ENCODE assay signal across 8 mouse cellular contexts in the genomic region with DNA sequence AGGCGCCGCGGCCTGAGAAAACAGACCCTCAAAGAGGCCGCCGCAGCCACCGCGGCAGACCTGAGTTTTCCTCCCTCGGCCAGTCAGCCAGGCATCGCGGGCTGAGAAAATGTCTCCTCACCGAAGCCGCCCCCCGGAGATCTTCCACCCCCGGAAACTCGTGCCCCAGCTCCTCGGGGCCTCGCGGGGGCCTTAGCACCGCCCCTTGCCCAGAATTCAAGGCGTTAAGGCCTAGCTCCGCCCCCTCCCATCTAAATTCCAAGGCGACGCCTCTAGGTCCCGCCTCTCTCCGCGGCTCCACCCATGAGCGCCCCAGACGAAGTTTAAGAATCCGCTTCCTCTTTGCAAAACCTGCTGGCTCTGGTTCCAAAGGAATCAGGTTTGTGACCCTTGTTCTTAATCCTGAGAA. TPM values are rescaled to one million over a fixed set of nuclear protein-coding genes. Genes with fewer than 3 reads are reported as not detected.
A peak's percentile ranks its signal among the peaks of the same experiment; 100 is the strongest.
DNase-seq lines count a peak whose midpoint lies in the region; ATAC-seq and TF ChIP-seq lines count a peak whose summit lies in the region.

A gene (minus strand): TSS at position 195 of the 409 bp plus-strand sequence.

- peak within 1 kb of the TSS; percentile 100 for H3K27ac ChIP-seq in ES-E14 (ENCODE audit: insufficient read depth, low read depth, low read length, poor library complexity, severe bottlenecking)
- peak within 1 kb of the TSS; percentile 93 for H3K27ac ChIP-seq in forebrain, embryonic 14.5 days (ENCODE audit: low read depth, low read length)
- H3K27ac ChIP-seq in lung, embryonic 14.5 days (ENCODE audit: low read depth), result peak within 1 kb of the TSS; percentile 99
- peak within 1 kb of the TSS; percentile 86 for H3K27ac ChIP-seq in olfactory bulb, adult 2 months (ENCODE audit: insufficient read depth, low read depth, low read length)
- peak within 1 kb of the TSS; percentile 96 for H3K27ac ChIP-seq in thymus, adult 2 months (ENCODE audit: control insufficient read depth, insufficient read depth, low read length)

- no peaks in the 10 kb centered on the region for H3K4me1 ChIP-seq in ES-E14 (ENCODE audit: control insufficient read depth in 2 of 2, insufficient read depth in 2 of 2, low read length in 2 of 2, poor library complexity in 1 of 2)
- H3K4me1 ChIP-seq in forebrain, embryonic 14.5 days (ENCODE audit: control insufficient read depth, insufficient read depth, low read length), result no peaks in the 10 kb centered on the region
- no peaks in the 10 kb centered on the region for H3K4me1 ChIP-seq in lung, embryonic 14.5 days (ENCODE audit: insufficient read depth)
- 0 out of 2 replicates have a peak, but pooled peaks cover 3% of the 10 kb centered on the region for H3K4me1 ChIP-seq in olfactory bulb, adult 2 months (ENCODE audit: control insufficient read depth, insufficient read depth, low read length)
- peaks cover 7% of the 10 kb centered on the region for H3K4me1 ChIP-seq in thymus, adult 2 months (replicated peaks; ENCODE audit: control insufficient read depth, insufficient read depth, low read length)

- H3K27me3 ChIP-seq in forebrain, embryonic 14.5 days (replicated peaks; ENCODE audit: control insufficient read depth, insufficient read depth, low read length), result no peaks in the 10 kb centered on the region
- H3K27me3 ChIP-seq in lung, embryonic 14.5 days (ENCODE audit: insufficient read depth, low read length), result no peaks in the 10 kb centered on the region
- no peaks in the 10 kb centered on the region for H3K27me3 ChIP-seq in thymus, adult 2 months (ENCODE audit: control insufficient read depth, insufficient read depth, low read length)

- intact Hi-C loops in heart, postnatal 14 days (cut with DNase I), result loop anchor here (5.0 kb wide), 1 partner anchor 109 kb away; no protein-coding TSS in a partner anchor

- 27% methylated on average over 29 of the region's 29 CpGs for WGBS in forebrain, embryonic 14.5 days
- WGBS in lung, embryonic 14.5 days, result 11% methylated on average over 24 of the region's 29 CpGs
- 7% methylated on average over 29 of the region's 29 CpGs for WGBS in olfactory bulb, adult 2 months
- 1% methylated on average over 24 of the region's 29 CpGs for WGBS in thymus, adult 2 months

- TF ChIP-seq POLR2A in olfactory bulb, adult 2 months (IDR thresholded peaks at IDR 0.05; ENCODE audit: insufficient read depth, low read depth, low read length), result peak; percentile 72
- 0 out of 2 replicates have a peak, but pooled peaks have one; percentile 54 for TF ChIP-seq POLR2A in thymus, adult 2 months (IDR thresholded peaks at IDR 0.05; ENCODE audit: control insufficient read depth, extremely low read depth, insufficient read depth, low read length, poor library complexity)

- in situ Hi-C loops in ES-E14 (cut with MboI; ENCODE audit: low sequenced_read_pairs in 2 of 2, unreplicated experiment in 2 of 2), result loop anchor here in 1 of 2 experiments (10.0 kb wide), 1 partner anchor 116 kb away; a partner anchor contains a TSS

- TF ChIP-seq CTCF in lung, embryonic 14.5 days (IDR thresholded peaks at IDR 0.05; ENCODE audit: low read depth), result no peak
- no peak for TF ChIP-seq CTCF in olfactory bulb, adult 2 months (IDR thresholded peaks at IDR 0.05; ENCODE audit: insufficient read depth, low read depth, low read length)
- no peak for TF ChIP-seq CTCF in thymus, adult 2 months (IDR thresholded peaks at IDR 0.05; ENCODE audit: borderline replicate concordance, control insufficient read depth, extremely low read depth, insufficient read depth, low read length, poor library complexity)

- ATAC-seq in forebrain, embryonic 14.5 days, result peak; percentile 98
- peak; percentile 94 for ATAC-seq in lung, embryonic 14.5 days (ENCODE audit: insufficient read depth)

- peak within 1 kb of the TSS; percentile 91 to 100 for H3K4me3 ChIP-seq in ES-E14 (ENCODE audit: insufficient read depth in 1 of 2, low read depth in 1 of 2, low read length in 2 of 2, poor library complexity in 1 of 2, severe bottlenecking in 1 of 2)
- H3K4me3 ChIP-seq in forebrain, embryonic 14.5 days (ENCODE audit: low read depth, low read length), result peak within 1 kb of the TSS; percentile 62
- H3K4me3 ChIP-seq in lung, embryonic 14.5 days (ENCODE audit: low read depth, low read length), result peak within 1 kb of the TSS; percentile 60
- peak within 1 kb of the TSS; percentile 69 for H3K4me3 ChIP-seq in olfactory bulb, adult 2 months (ENCODE audit: insufficient read depth, low read depth, low read length)
- H3K4me3 ChIP-seq in thymus, adult 2 months (ENCODE audit: control insufficient read depth, insufficient read depth, low read length), result peak within 1 kb of the TSS; percentile 100

- peaks cover 8% of the 10 kb centered on the region for H3K36me3 ChIP-seq in ES-E14 (ENCODE audit: control insufficient read depth, insufficient read depth, low read length, poor library complexity, severe bottlenecking)
- peaks cover 20% of the 10 kb centered on the region for H3K36me3 ChIP-seq in forebrain, embryonic 14.5 days (ENCODE audit: control insufficient read depth, insufficient read depth, low read length)
- peaks cover 23% of the 10 kb centered on the region; the same call in 1 of the 2 replicates for H3K36me3 ChIP-seq in lung, embryonic 14.5 days (ENCODE audit: insufficient read depth)
- H3K36me3 ChIP-seq in thymus, adult 2 months (ENCODE audit: control insufficient read depth, insufficient read depth, low read length), result peaks cover 25% of the 10 kb centered on the region

- peak within 1 kb of the TSS; percentile 57 for H3K4me2 ChIP-seq in forebrain, embryonic 14.5 days (ENCODE audit: low read length)
- H3K4me2 ChIP-seq in lung, embryonic 14.5 days, result peak within 1 kb of the TSS; percentile 63

- no peaks in the 10 kb centered on the region for H3K9me3 ChIP-seq in ES-E14 (ENCODE audit: control insufficient read depth, insufficient read depth, low read depth, low read length)
- no peaks in the 10 kb centered on the region for H3K9me3 ChIP-seq in forebrain, embryonic 14.5 days (replicated peaks; ENCODE audit: control insufficient read depth, low read length)
- H3K9me3 ChIP-seq in lung, embryonic 14.5 days (ENCODE audit: low read depth, low read length), result no peaks in the 10 kb centered on the region

- DNase-seq in ES-E14 (ENCODE audit: low read depth, low spot score), result peak; percentile 80
- DNase-seq in cerebellum, adult 11 months, result peak; percentile 67
- peak; percentile 94 for DNase-seq in forebrain, embryonic 14.5 days (ENCODE audit: low spot score)
- DNase-seq in heart, postnatal 14 days, result peak; percentile 79 to 83
- DNase-seq in layer of hippocampus, adult 18-20 months (ENCODE audit: low spot score in 2 of 2), result peak; percentile 42 to 81
- DNase-seq in lung, embryonic 14.5 days, result peak; percentile 95
- DNase-seq in thymus, adult 2 months, result peak; percentile 88

- H3K9ac ChIP-seq in ES-E14 (ENCODE audit: insufficient read depth, low read depth, low read length, poor library complexity, severe bottlenecking), result peak within 1 kb of the TSS; percentile 100
- H3K9ac ChIP-seq in forebrain, embryonic 14.5 days (ENCODE audit: low read length), result peak within 1 kb of the TSS; percentile 77
- H3K9ac ChIP-seq in lung, embryonic 14.5 days, result peak within 1 kb of the TSS; percentile 80

TF ChIP-seq in ES-E14, 5 proteins besides CTCF, POLR2A, EP300 and RAD21:
- TF ChIP-seq ZNF384 (IDR thresholded peaks at IDR 0.05; ENCODE audit: low read depth, low read length) (no peak), MAFK (IDR thresholded peaks at IDR 0.05; ENCODE audit: insufficient read depth, low read depth, low read length) (no peak), CHD2 (IDR thresholded peaks at IDR 0.05; ENCODE audit: low read depth, low read length) (no peak), ZC3H11A (IDR thresholded peaks at IDR 0.05; ENCODE audit: borderline replicate concordance, low read depth, low read length) (no peak), HCFC1 (IDR thresholded peaks at IDR 0.05; ENCODE audit: borderline replicate concordance, insufficient read depth, low read length) (no peak)

RNA-seq across cellular contexts. Expression of the gene that starts here (rescaled TPM):
- 31.9 and 36.9 TPM in 2 replicates for total RNA-seq in ES-E14 (2012; rRNA removed)
- 42.3 and 43.8 TPM in 2 replicates for polyA plus RNA-seq in forebrain, embryonic 14.5 days (2014; fragmentation: Nextera tagmentation; extraction: Ambion mirVana)
- 10 to 100 TPM in 1 of 2 experiments, 1 to 10 TPM in 1; 9.5 to 15.4 TPM for total RNA-seq in heart, postnatal 14 days (2021)
- 10 to 100 TPM; 38.9 to 54.9 TPM for total RNA-seq in layer of hippocampus, adult 18-20 months (2021)
- 50.4 and 53.1 TPM in 2 replicates for polyA plus RNA-seq in lung, embryonic 14.5 days (2014; fragmentation: Nextera tagmentation; extraction: Ambion mirVana)
- not detected in 2 replicates for polyA plus RNA-seq in olfactory bulb, adult 2 months (2012; ENCODE audit: insufficient read depth, insufficient read length, low replicate concordance, missing spikeins)
- polyA plus RNA-seq in thymus, adult 2 months (2012; rRNA removed), result 16.9 and 18.3 TPM in 2 replicates

Comparison
In these comparisons a context has a peak if more than half of its experiments do, and no peak if none do; other contexts are left out.
1. Peak in every context shown above with its lines: DNase-seq, ATAC-seq, H3K4me3 ChIP-seq and H3K27ac ChIP-seq.
2. RNA of the gene that starts here (polyA plus RNA-seq): 50.4 to 53.1 TPM in lung, embryonic 14.5 days, 42.3 to 43.8 TPM in forebrain, embryonic 14.5 days and 16.9 to 18.3 TPM in thymus, adult 2 months; not detected in olfactory bulb, adult 2 months; every median in the first group is over 10 times any median in the second.